Mouse (Mus musculus): ENCODE measurements around the gene Tlk2. TPM values are rescaled to one million over a fixed set of nuclear protein-coding genes. Genes with fewer than 3 reads are reported as not detected.

Gene Tlk2
- polyA plus RNA-seq, 1 experiment: 97.2 TPM

- TF ChIP-seq POLR2A (IDR thresholded peaks at IDR 0.05; ENCODE audit: low read depth, low read length) (no peak), CTCF (IDR thresholded peaks at IDR 0.05; ENCODE audit: borderline replicate concordance, insufficient read depth, low read length) (no peak)
- 0 out of 2 replicates have a peak overlapping the region, but pooled peaks have one; percentile 87 for H3K27ac ChIP-seq (ENCODE audit: insufficient read depth, low read length)
- no peak overlapping the region for H3K4me3 ChIP-seq (ENCODE audit: insufficient read depth, low read length)
Observed at GRCm38 (mm10) chr11:105280456-105280855, 101.8 kb downstream of the Tlk2 start.

GRCm38 (mm10) chr11:105281291-105281690, 102.7 kb downstream of the Tlk2 start:
- Histone ChIP-seq H3K27ac (ENCODE audit: insufficient read depth, low read length) (peak overlapping the region; percentile 87), H3K4me1 (ENCODE audit: control insufficient read depth, insufficient read depth, low read length) (peaks cover 23% of the 10 kb centered on the region), H3K4me3 (ENCODE audit: insufficient read depth, low read length) (no peak overlapping the region)
- no peak for TF ChIP-seq POLR2A (IDR thresholded peaks at IDR 0.05; ENCODE audit: low read depth, low read length)
- no peak for TF ChIP-seq CTCF (IDR thresholded peaks at IDR 0.05; ENCODE audit: borderline replicate concordance, insufficient read depth, low read length)

More at GRCm38 (mm10) chr11:105280456-105280855, 101.8 kb downstream of the Tlk2 start:
- H3K4me1 ChIP-seq (ENCODE audit: control insufficient read depth, insufficient read depth, low read length): peaks cover 23% of the 10 kb centered on the region

DNA sequence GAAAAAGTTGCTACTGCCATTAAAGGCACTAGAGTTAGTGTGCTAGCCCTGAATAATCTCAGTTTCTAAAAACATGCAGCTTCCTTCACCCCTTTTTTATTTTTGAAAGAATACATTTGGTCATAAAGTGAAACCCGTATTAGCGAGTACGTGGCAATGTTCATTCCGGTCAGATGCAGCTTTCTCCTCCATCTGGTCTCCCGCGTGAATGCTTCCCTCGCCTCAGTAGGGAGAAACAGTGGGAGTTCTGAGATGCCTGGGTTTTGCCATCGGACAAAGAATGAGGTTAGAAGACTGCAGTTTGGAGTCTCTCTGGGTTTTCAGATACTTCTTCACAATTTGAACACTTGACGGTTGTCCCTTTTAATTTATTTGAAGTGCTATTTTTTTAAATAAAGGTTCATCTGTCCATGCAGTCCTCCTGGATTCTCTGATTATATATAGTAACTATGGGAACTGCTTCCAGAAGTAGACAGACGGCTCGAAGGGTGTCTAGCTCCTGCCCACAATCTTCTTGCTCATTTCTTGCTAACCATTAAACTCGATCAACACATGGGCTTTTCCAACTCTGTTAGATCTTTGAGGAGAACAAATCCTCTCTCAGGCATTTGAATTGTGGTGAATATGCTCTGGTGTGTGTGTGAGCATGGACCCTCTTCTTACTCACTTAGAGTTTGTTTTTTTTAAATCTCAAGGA, 103.3 kb downstream of the Tlk2 start:
- H3K4me1 ChIP-seq (ENCODE audit: control insufficient read depth, insufficient read depth, low read length): peaks cover 23% of the 10 kb centered on the region
- peak overlapping the region; percentile 87 for H3K27ac ChIP-seq (ENCODE audit: insufficient read depth, low read length)
- TF ChIP-seq POLR2A (IDR thresholded peaks at IDR 0.05; ENCODE audit: low read depth, low read length) (no peak), CTCF (IDR thresholded peaks at IDR 0.05; ENCODE audit: borderline replicate concordance, insufficient read depth, low read length) (no peak)
- H3K4me3 ChIP-seq (ENCODE audit: insufficient read depth, low read length): no peak overlapping the region

- Histone ChIP-seq H3K27ac (ENCODE audit: insufficient read depth, low read length) (peak overlapping the region; percentile 87), H3K4me1 (ENCODE audit: control insufficient read depth, insufficient read depth, low read length) (peaks cover 23% of the 10 kb centered on the region), H3K4me3 (ENCODE audit: insufficient read depth, low read length) (no peak overlapping the region)
- TF ChIP-seq CTCF (IDR thresholded peaks at IDR 0.05; ENCODE audit: borderline replicate concordance, insufficient read depth, low read length) (no peak), POLR2A (IDR thresholded peaks at IDR 0.05; ENCODE audit: low read depth, low read length) (0 out of 2 replicates have a peak, but pooled peaks have one; percentile 2)
Observed at GRCm38 (mm10) chr11:105282460-105282859, 103.9 kb downstream of the Tlk2 start.

DNA sequence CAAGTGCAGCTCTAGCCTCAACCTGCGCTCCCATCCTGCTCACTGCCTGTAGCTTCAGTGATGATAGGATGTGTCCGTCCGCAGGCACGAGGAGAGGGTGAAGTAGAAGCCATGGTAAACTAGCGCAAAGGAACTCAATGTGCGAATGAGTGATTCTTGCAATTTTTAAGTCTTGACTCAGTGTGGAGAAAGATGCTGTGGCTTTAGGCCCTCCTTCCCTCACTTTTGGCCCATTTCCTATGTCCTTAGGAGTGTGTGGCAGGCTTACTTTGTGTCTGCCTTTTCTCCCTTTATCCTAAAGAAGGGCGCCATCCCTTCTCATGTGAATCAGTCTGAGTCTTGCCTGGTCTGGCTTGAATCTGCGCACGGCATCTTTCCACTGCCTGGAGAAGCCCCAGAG, 104.4 kb downstream of the Tlk2 start:
- no peak overlapping the region for H3K4me3 ChIP-seq (ENCODE audit: insufficient read depth, low read length)
- H3K4me1 ChIP-seq (ENCODE audit: control insufficient read depth, insufficient read depth, low read length): peaks cover 23% of the 10 kb centered on the region
- TF ChIP-seq POLR2A (IDR thresholded peaks at IDR 0.05; ENCODE audit: low read depth, low read length) (no peak), CTCF (IDR thresholded peaks at IDR 0.05; ENCODE audit: borderline replicate concordance, insufficient read depth, low read length) (no peak)
- H3K27ac ChIP-seq (ENCODE audit: insufficient read depth, low read length): peak overlapping the region; percentile 87

- H3K27ac ChIP-seq (ENCODE audit: insufficient read depth, low read length): no peak overlapping the region
- peaks cover 33% of the 10 kb centered on the region for H3K4me1 ChIP-seq (ENCODE audit: control insufficient read depth, insufficient read depth, low read length)
- TF ChIP-seq CTCF (IDR thresholded peaks at IDR 0.05; ENCODE audit: borderline replicate concordance, insufficient read depth, low read length): no peak
- no peak overlapping the region for H3K4me3 ChIP-seq (ENCODE audit: insufficient read depth, low read length)
Observed at GRCm38 (mm10) chr11:105285720-105286119, 107.1 kb downstream of the Tlk2 start.

DNA sequence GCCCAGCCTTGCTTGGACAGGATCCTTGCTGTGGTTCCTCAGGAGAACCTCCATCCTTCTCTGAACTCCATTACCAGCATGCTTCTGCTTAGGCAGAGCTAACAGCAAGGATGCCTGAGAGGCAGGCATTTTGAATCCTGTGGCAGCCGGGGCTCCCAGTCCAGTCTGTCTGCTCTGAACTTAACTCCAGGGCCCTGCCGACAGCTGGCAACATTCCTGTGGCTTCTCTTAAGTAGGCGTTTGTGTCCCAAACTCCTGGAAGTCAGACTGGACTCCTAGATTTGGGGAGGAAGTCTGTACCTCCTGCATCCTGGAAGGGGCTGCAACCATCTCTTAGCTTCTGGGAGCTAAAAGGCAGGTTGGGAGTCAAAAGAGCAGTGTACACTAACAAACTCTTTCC, 110.8 kb downstream of the Tlk2 start:
- no peak for TF ChIP-seq POLR2A (IDR thresholded peaks at IDR 0.05; ENCODE audit: low read depth, low read length)
- TF ChIP-seq CTCF (IDR thresholded peaks at IDR 0.05; ENCODE audit: borderline replicate concordance, insufficient read depth, low read length): no peak
- Histone ChIP-seq H3K4me3 (ENCODE audit: insufficient read depth, low read length) (no peak overlapping the region), H3K4me1 (ENCODE audit: control insufficient read depth, insufficient read depth, low read length) (peaks cover 14% of the 10 kb centered on the region), H3K27ac (ENCODE audit: insufficient read depth, low read length) (peak overlapping the region; percentile 60)

DNA sequence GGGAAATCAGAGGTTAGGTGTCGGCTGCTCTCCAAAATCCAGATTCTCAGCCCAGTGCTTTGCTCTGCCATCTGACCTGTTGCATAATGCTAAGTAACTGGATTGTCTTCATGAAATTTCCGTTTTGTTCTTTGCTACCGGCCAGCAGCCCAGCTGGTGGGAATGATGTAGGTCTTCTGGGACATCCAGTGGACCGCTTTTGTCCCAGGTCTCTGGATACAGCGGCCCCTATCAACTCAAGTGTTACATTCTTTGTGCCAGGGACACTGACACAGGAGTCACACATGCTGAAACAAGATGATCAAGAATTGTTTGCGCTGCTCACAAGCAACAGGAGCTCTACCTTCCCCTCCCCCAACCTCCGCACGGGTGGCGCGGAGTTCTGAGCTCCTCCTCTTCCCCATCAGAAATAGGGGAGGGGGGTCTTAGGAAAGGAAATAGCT, 113.1 kb downstream of the Tlk2 start:
- H3K4me3 ChIP-seq (ENCODE audit: insufficient read depth, low read length): peak overlapping the region; percentile 71
- TF ChIP-seq POLR2A (IDR thresholded peaks at IDR 0.05; ENCODE audit: low read depth, low read length) (0 out of 2 replicates have a peak, but pooled peaks have one; percentile 1), CTCF (IDR thresholded peaks at IDR 0.05; ENCODE audit: borderline replicate concordance, insufficient read depth, low read length) (no peak)
- H3K27ac ChIP-seq (ENCODE audit: insufficient read depth, low read length): peak overlapping the region; percentile 88
- peaks cover 14% of the 10 kb centered on the region for H3K4me1 ChIP-seq (ENCODE audit: control insufficient read depth, insufficient read depth, low read length)

- no peak for TF ChIP-seq CTCF (IDR thresholded peaks at IDR 0.05; ENCODE audit: borderline replicate concordance, insufficient read depth, low read length)
- peak; percentile 95 for TF ChIP-seq POLR2A (IDR thresholded peaks at IDR 0.05; ENCODE audit: low read depth, low read length)
- H3K4me1 ChIP-seq (ENCODE audit: control insufficient read depth, insufficient read depth, low read length): peaks cover 14% of the 10 kb centered on the region
- H3K27ac ChIP-seq (ENCODE audit: insufficient read depth, low read length): peak within 1 kb of the TSS; percentile 89
- H3K4me3 ChIP-seq (ENCODE audit: insufficient read depth, low read length): peak within 1 kb of the TSS; percentile 71
Observed at GRCm38 (mm10) chr11:105292124-105293071, 113.8 kb downstream of the Tlk2 start, which contains the start of gene Mrc2. Gene Mrc2, plus strand, starts transcription at chr11:105292643.
